Mouse (Mus musculus) heart, postnatal 0 days (tissue): ENCODE measurements at regions not wholly inside any gene's neighbourhood (a gene's known extent, or its start where the extent isn't known, plus 50 kb on each side); places are given as distances from the start of the nearest gene placed in this dataset.

ENCODE experiments used
- CTCF ChIP-seq: IDR thresholded peaks from 2 replicates; pipeline ENCODE4 v1.5.1; 2016; ENCODE audit warnings: antibody characterized with exemption, control low read depth, low read depth
- EP300 ChIP-seq: IDR thresholded peaks from 2 replicates; pipeline ENCODE4 v1.6.1; 2016; ENCODE audit warnings: antibody characterized with exemption, low read depth

DNA sequence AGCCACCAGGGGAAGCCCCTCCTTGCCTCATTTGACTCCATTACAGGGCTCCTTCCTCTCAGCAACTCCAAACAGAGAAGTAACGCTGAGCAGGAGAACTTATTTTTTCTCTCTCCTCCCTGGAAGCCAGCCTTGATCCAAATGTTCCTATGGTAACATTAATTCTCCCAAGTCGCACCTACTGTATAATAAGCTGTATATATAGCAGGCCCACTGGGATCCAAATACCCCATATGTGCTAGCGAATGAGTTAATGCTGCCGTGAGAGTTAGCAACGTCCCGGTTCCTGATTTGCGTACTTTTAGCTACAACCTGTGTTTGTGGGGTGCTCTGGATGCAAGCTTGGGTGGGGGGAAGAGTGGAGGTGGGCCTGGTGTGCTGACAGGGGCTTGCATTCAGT, 75.4 kb upstream of the Zfp507 start:
- TF ChIP-seq CTCF (no peak), EP300 (no peak)
